Mouse (Mus musculus): ENCODE data around the gene Rhot1.
A peak's percentile ranks its signal among the peaks of the same experiment; 100 is the strongest.

DNA sequence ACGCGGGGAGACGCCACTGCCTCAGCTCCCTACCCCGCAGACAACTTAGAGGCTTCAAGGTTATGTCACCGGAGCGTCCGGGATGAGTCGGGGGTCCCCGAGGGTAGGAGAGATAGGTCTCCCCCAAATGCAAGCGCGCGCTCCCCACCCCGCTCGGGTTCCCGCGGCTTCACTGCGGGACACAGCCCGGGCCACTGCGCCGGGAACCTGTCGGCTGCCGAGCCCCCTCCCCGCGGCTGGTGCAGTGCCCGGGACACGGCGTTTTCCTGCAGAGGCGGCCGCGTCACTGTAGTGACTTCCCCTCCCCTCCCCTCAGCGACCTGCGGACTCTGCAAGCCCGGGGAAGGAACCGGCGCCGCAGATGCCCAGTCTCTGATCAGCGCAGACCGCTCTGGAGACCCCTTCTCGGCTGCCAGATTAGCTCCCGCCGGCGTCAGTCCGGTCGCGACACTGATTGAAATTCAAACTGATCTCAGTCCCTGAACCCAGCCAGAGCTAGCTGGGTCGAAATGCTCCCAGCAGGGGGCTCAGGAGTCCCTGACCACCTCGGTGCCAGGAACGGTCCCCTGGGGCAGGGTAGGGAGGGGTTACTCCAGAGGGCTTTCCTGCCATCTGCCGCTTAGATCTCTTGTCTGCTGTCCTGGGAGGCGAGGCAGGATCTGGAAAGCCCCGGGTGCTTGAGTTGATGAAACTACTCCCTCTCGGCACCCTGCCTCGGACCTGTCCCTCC is 92.7 kb downstream of the Rhot1 start:
- TF ChIP-seq CTCF (IDR thresholded peaks at IDR 0.05; ENCODE audit: low read depth), result 0 out of 2 replicates have a peak, but pooled peaks have one; percentile 32
- TF ChIP-seq EP300 (IDR thresholded peaks at IDR 0.05; ENCODE audit: low read depth), result no peak
